Mouse (Mus musculus): ENCODE results near the gene Csnk1g1.

- TF ChIP-seq CTCF (IDR thresholded peaks at IDR 0.05) (no peak), EP300 (IDR thresholded peaks at IDR 0.05) (no peak)
Observed at GRCm38 (mm10) chr9:65973206-65973605, 64.5 kb downstream of the Csnk1g1 start.

Data from lung, postnatal 0 days (tissue).